Mouse (Mus musculus) 3T3-L1 (cell line): ENCODE measurements around the gene Dnaja4.
"Not testable (repeated sequence)": the region's sequence is repeated elsewhere in the genome, so short reads cannot be mapped to it uniquely, and the experiment has no call there.

ENCODE experiments used
- DNase-seq: peaks from one replicate; pipeline ENCODE4 v3.0.0-alpha.2; 2015; ENCODE audit warnings: low read depth, low spot score

Dnaja4 gene

DNA sequence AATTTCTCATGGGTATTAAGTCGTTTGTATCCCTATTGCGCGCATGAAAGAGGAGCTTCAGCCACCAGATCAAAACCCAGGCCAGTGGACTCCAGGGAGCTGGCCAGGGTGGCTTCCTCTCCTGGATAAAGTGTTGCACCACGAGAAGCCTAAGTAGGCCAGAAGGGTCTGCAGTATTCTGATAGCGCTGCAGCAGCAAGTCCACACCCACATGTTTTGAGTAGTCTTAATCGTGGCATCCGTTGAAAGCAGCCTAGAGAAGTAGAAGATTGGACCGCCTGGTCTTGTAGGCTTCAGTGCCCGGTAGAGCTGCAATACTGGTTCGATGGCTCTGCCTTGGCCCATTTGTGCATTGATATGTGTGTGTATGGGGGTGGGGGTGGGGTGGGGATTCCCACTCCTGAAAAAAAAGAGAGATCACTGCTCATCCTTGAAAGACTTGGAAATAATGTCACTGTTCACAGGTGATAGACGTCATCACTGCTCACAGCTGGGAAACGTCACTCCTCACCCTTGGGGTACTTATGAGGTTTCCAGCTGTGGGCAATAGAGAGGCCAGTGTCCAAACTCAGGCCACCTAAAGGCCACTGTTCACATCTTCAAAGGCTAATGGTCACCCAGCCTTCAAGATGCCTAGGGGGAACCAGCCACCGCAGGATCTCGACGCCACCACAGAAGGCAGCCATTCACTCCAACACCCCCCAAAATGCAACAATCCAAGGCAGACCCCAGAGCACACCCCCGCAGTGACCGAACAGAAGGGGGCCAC lies at the start of gene Dnaja4:
Dnaja4 (plus strand) TSS at position 556 of the 769 bp plus-strand sequence.
- DNase-seq: no peak

GRCm38 (mm10) chr9:54649360-54649759 lies 49.3 kb upstream of the Dnaja4 start:
- peak; percentile 98 for DNase-seq

DNA sequence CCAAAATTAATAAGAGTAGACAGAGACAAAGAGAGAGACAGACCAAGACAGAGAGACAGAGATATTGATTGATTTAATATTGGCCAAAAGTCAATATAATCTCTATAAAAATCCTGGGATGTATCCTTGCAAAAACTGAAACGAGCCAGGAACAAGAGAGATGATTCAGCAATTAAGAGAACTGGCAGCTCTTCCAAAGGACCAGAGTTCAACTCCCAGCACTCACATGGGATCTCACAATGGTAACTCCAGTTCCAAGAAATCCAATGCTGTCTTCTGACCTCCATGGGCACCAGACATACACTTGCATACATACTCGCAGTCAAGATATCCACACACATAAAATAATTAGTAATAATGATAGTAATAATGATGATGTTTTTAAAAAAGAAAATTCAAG lies 45.9 kb upstream of the Dnaja4 start:
- no peak for DNase-seq

DNA sequence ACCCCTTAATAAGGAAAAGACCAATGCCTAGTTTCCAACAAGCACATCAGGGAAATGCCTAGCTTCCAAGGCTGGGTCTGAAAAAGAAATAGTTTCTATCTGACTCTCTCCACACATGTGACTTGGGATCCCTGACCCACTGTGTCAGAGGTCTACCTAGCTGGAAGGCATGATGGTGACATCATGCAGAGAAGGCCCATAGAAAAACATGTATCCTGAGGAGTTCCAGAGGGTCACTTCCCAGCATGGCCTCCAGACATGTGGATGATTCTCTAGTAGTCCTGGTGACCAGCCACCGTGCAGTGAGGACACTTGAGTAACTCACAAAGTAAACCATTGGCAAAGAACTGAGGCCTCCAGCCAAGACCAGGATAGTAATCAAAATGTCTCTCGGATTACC lies 42.8 kb upstream of the Dnaja4 start:
- no peak for DNase-seq

DNA sequence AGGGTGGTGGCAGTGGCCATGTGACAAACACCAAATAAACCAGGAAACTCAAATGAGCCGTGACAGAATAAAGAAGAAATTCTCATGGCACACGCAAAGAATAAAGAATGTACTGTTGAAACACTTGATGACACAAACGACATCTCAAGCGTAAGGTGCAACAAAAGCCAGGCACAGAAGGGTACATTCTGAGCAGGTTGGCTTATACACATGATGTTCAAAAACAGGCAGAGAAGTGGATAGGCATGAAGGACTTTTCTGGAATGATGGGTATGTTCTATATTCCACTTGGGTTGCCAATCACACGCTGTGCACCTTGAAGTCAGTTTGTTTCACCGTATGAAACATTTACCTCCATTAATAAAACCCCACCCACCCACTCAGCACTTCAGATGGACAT lies 42.3 kb upstream of the Dnaja4 start:
- DNase-seq: no peak

- no peak for DNase-seq
These were observed 39.9 kb upstream of the Dnaja4 start for GRCm38 (mm10) chr9:54658773-54659172.

GRCm38 (mm10) chr9:54661605-54662377 lies 36.9 kb upstream of the Dnaja4 start, which contains the start of gene Acsbg1:
TSS of gene Acsbg1 (minus strand) at chr9:54661870.
- DNase-seq: no peak

DNA sequence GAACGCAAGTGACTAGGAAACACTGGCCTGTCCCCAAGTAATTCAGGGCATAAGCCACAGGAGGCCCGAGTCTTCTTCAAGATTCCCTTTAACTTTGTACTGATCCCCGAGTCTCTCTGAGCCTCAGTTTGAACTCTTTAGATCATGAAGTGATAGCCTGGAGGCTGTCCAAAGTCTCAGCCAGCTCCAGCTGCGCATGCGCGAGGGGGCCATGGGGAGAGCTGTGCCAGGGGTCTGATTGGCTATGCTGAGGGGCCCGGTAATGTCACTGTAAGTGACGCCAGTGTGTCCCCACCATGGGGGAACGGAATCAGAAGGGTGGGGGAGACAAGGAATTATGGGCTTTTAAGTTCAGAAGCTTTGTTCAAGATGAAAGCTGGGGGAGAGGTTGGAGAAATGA lies 34.3 kb upstream of the Dnaja4 start:
- DNase-seq: no peak

DNA sequence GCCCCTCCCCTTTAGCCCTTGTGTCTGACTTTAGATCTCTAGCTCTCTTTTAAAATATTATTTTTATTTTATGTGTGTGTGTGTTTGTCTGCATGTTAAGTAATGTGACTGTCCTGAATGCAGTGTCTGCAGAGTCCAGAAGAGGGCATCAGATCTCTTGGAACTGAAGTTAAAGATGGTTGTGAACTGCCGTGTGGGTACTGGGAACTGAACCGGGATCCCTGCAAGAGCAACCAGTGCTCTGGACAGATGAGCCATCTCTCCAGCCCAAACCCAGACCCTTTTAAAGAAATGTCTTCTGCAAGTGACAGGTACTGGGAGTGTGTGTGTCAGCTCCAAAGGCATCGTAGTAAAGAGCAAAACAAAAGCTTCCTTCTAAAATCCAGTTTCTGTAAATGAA lies 32.6 kb upstream of the Dnaja4 start:
- DNase-seq: no peak

DNA sequence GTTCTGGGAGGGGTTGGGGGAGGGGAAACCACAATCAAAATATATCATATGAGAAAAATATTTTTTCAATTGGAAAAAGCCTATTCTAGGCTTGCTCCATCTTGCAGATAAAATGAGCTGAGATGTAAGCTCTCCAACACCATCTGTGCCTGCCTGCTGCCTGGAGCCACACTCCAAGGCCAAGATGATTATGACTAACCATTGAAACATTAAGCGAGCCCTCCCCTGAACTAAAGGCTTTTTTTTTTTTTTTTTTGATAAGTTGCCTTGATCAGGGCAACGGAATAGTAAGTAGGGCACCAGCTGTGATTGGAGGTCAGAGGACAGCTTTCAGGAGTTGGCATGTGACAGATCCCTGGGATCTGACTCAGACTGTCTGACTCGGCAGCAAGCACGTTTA lies 30.2 kb upstream of the Dnaja4 start:
- peak; percentile 79 for DNase-seq

DNA sequence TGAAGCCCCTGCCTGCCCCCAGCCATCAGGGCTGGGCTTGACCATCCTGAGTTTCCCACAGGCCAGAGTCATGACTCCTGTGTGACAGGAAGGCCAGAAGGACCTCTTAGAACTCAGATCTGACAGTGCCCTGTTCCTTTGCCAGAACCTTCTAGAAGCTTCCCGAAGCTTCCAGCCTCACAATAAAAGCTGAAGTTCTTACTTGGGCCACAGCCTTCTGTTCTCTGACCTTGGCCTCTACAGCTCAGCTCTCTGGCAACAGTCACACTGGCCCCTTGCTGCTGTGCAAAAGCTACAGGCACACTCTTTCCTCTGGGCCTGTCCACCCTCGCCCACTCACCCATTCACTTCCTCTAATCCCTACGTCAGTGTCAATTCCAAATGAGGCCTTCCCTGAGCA lies 26.7 kb upstream of the Dnaja4 start:
- no peak for DNase-seq

DNA sequence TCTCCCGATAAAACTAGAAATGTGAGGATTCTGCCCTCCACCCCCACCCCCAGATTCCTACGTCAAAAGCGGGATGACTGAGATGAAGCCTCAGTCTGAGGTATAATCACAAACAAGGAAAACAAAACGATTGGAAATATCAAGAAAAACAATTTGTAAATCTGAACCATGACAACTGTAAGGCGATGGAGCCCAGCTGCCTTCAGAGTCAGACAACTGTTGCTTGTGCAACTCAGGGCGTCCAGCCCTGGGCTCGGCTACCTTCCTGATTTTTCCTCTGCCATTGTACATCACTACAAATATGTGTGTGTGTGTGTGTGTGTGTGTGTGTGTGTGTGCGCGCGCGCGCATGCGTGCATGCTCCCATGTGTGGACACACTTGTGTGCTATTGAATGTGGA lies 24.8 kb upstream of the Dnaja4 start:
- no peak for DNase-seq

- DNase-seq: peak; percentile 82
These were observed 22.1 kb upstream of the Dnaja4 start for GRCm38 (mm10) chr9:54676531-54676986.

GRCm38 (mm10) chr9:54682846-54683245 lies 15.8 kb upstream of the Dnaja4 start:
- DNase-seq: peak; percentile 27

GRCm38 (mm10) chr9:54683814-54684605 lies 14.7 kb upstream of the Dnaja4 start:
- DNase-seq: no peak

DNA sequence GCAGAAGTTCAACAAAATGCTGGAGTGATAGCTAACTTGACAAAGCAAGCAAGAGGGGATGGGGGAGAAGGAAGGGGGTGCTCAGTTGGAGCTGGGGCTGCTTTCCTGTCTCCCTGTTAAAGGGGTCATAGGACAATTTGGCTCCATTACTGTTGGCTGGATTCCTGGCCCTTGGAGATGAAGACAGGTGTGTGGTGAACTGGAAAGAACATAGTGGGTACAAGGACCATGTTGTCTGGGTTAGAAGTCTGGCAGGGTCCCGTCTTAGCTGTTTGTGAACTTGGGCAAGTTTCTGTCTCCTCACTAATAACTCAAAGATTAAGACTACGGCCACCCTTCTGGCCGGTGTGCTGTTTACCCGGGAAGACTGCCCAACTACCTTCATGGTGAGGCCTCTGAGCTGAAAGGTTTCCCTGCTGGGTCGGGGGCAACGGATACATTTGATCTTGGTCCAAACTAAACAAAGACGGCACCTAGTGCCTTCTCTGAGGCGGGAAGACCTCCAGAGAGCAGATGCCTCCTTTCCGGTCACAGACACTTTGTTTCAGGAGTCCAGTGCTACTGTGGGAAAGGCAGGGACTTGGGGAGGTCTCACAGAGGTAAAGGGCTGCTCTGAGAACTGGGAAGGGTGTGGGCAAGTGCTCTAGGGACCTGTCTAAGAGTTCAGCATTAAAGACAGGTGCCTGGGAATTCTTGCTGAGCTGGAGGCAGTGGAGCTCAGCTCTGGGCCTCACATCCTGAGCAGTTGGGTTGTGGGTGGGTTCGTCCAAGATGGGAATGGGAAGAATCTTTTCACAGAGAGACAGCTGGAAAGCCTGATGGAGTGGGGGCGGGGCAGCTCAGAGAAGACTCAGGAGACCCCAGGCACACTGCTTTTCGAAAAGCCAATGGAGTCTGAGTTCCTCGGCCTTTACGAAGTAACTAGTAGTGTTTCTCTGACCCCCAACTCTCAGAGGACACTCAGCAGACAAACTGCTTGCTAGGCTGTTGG lies 11.1 kb upstream of the Dnaja4 start:
- DNase-seq: no peak

DNA sequence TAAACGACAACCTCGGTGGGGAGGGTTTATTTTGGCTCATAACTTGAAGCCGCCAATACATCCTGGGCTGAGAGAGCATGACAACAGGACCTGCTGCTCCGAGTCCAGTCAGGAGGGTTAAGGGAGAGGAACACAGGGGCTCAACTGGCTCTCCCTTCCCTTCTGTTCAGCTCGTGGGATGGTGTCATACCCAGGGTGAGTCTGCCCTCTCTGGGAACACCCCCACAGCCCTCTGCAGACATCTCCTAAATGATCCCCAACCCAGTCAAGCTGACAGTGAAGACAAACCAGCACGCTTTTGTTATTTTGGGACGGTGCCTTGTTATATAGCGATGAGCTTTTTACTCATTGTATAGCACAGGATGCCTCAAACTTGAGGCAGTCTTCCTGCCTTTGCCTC lies 9.2 kb upstream of the Dnaja4 start:
- DNase-seq: no peak

DNA sequence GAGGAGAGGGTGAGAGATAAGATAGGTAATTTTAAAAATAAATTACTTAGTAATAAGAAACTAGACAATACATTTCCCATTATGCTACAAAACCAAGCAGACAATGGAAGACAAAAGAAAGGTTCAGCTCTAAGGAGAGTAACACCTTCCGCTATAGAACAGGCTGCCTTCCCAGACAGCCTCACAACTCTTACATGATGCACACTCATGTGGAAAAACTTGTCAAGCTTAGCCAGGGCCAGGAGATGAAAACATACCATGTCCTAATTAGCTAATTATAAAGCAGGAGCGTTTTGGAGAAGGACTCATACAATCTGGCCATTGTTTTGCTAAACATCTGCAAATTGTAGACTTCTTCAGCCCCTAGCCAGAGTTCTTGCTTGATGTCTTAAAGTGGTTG lies 8.0 kb upstream of the Dnaja4 start:
- DNase-seq: not testable (repeated sequence)

DNA sequence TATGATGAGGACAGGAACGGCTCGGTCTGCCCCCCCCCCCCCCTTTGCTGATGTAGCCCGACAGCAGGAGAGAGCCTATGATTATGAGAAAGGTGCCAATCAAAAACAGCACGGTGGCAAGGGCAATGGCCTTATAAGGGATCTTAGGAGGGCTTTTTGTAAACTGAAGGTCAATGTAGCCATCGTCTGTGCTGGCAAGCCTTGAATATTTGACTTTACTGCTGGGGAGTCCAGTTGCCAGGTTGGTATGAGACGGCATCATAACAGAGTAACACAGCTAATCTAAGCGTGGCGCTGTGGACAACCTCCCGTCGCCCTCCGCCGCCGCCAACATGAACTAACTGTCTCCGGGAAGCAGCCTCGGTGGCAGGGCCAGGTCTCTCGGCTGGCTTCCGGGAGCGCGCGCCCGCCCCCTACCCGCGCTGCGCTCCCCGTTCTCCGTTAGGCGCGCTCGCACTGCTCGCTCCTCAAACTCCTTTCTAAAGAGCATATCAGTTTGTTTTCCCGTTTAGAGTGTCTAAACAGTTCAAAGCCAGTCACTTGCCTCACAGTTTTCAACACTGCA lies 7.3 kb upstream of the Dnaja4 start:
- DNase-seq: not testable (repeated sequence)

- DNase-seq: no peak
These were observed 343 bp downstream of the Dnaja4 start for GRCm38 (mm10) chr9:54699087-54699344.
